Comparison of ENCODE assay signal across 16 mouse cellular contexts in the genomic region with DNA sequence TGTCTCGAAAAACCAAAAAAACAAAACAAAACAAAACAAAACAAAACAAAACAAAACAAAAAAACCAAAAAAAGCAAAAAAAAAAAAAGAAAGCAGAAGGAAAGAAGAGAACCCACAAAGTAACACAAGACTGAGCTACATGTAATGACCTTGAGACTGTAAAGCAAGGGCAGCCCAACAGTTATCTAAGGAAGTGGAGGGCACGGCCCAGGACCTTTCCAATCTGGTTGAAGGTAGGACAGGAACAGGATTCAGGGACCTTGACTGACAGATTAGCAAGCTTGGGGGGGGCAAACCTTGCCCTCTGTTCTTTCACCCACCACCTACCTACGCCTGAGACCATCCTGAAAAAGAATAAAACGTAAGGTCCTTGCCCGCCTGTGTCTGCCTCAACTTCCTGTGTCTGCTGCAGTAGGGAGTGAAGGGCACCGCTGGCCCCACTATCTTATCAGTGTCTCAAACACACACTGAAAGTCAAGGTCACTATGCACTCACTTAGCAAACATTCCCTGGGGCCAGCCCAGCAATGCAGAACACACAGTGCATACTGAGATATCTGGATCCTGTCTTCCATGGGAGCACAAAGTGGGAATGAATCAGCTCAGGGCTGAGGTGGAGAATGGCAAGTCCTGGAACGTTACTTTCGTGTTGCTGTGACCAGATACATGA. TPM values are rescaled to one million over a fixed set of nuclear protein-coding genes. Genes with fewer than 3 reads are reported as not detected.
DNase-seq lines count a peak whose midpoint lies in the region; ATAC-seq and TF ChIP-seq lines count a peak whose summit lies in the region.
"Had no signal": no experiment of that assay in that cellular context is flagged by ENCODE, and none has a peak within 500 bp of the region (broad histone marks: within the 10 kb centered on the region; RNA-seq: fewer than 3 reads in every experiment).

No protein-coding gene starts in this region.

- no peak overlapping the region for H3K9ac ChIP-seq in heart, adult 2 months (ENCODE audit: low read depth, low read length)
- 0 out of 2 replicates have a peak overlapping the region, but pooled peaks have one; percentile 52 for H3K9ac ChIP-seq in heart, embryonic 13.5 days
- H3K9ac ChIP-seq in liver, embryonic 11.5 days (ENCODE audit: low read depth, low read length) = no peak overlapping the region
- no peak overlapping the region for H3K9ac ChIP-seq in stomach, postnatal 0 days (ENCODE audit: low read length)
- H3K9ac ChIP-seq in hindbrain, embryonic 13.5 days = no peak overlapping the region

- H3K4me3 ChIP-seq in heart, adult 2 months = no peak overlapping the region
- H3K4me3 ChIP-seq in heart, embryonic 13.5 days = no peak overlapping the region
- H3K4me3 ChIP-seq in liver, embryonic 11.5 days (ENCODE audit: low read depth, low read length) = 0 out of 2 replicates have a peak overlapping the region, but pooled peaks have one; percentile 7
- H3K4me3 ChIP-seq in stomach, postnatal 0 days (ENCODE audit: low read depth, low read length) = no peak overlapping the region
- no peak overlapping the region for H3K4me3 ChIP-seq in hindbrain, embryonic 13.5 days
- H3K4me3 ChIP-seq: gastrocnemius, adult 2 months; left cerebral cortex, adult 2 months had no signal

- H3K27ac ChIP-seq in heart, adult 2 months = peak overlapping the region; percentile 57; the same call in 1 of the 2 replicates
- H3K27ac ChIP-seq in heart, embryonic 13.5 days (replicated peaks) = peak overlapping the region; percentile 92
- H3K27ac ChIP-seq in liver, embryonic 11.5 days (ENCODE audit: low read depth, low read length) = peak overlapping the region; percentile 39; the same call in 1 of the 2 replicates
- H3K27ac ChIP-seq in stomach, postnatal 0 days (replicated peaks) = peak overlapping the region; percentile 56
- H3K27ac ChIP-seq in hindbrain, embryonic 13.5 days = no peak overlapping the region
- H3K27ac ChIP-seq: gastrocnemius, adult 2 months; left cerebral cortex, adult 2 months had no signal

- no peaks in the 10 kb centered on the region for H3K4me1 ChIP-seq in heart, adult 2 months (ENCODE audit: control insufficient read depth, insufficient read depth, low read length)
- H3K4me1 ChIP-seq in heart, embryonic 13.5 days = peaks cover 17% of the 10 kb centered on the region
- peaks cover 10% of the 10 kb centered on the region for H3K4me1 ChIP-seq in liver, embryonic 11.5 days (replicated peaks; ENCODE audit: control insufficient read depth, insufficient read depth, low read length)
- H3K4me1 ChIP-seq in stomach, postnatal 0 days (replicated peaks; ENCODE audit: control insufficient read depth, insufficient read depth) = no peaks in the 10 kb centered on the region
- no peaks in the 10 kb centered on the region for H3K4me1 ChIP-seq in hindbrain, embryonic 13.5 days (replicated peaks)

- TF ChIP-seq POLR2A in heart, adult 2 months (IDR thresholded peaks at IDR 0.05; ENCODE audit: insufficient read depth, low read depth, low read length) = no peak

- H3K9me3 ChIP-seq in heart, embryonic 13.5 days = no peaks in the 10 kb centered on the region
- no peaks in the 10 kb centered on the region for H3K9me3 ChIP-seq in liver, embryonic 11.5 days (ENCODE audit: control insufficient read depth, low read length)
- no peaks in the 10 kb centered on the region for H3K9me3 ChIP-seq in stomach, postnatal 0 days (ENCODE audit: control insufficient read depth, low read length)
- no peaks in the 10 kb centered on the region for H3K9me3 ChIP-seq in hindbrain, embryonic 13.5 days

- intact Hi-C loops in heart, adult 2 months (cut with DNase I) = no loop called here
- intact Hi-C loops in heart, postnatal 25 days (cut with DNase I) = no loop called here

- no peaks in the 10 kb centered on the region for H3K79me2 ChIP-seq in heart, adult 2 months (replicated peaks; ENCODE audit: control insufficient read depth, insufficient read depth, low read length)

- DNase-seq in heart, adult 2 months = peak in 1 of 2 experiments; percentile 38
- no peak for DNase-seq in heart, postnatal 25 days (ENCODE audit: low spot score)
- DNase-seq in liver, embryonic 11.5 days (ENCODE audit: low spot score) = no peak
- peak; percentile 78 for DNase-seq in stomach, postnatal 0 days (ENCODE audit: low spot score)
- no peak for DNase-seq in thymus, postnatal 25 days
- DNase-seq: B cell, adult 2 months; cerebellum, adult 8-10 months; gastrocnemius, adult 2 months; kidney, postnatal 14 days; lung, postnatal 14 days had no signal

- no peaks in the 10 kb centered on the region for H3K27me3 ChIP-seq in heart, adult 2 months (ENCODE audit: control insufficient read depth, insufficient read depth, low read length)
- H3K27me3 ChIP-seq in heart, embryonic 13.5 days (replicated peaks) = peaks cover 11% of the 10 kb centered on the region; the same call in 1 of the 2 replicates
- no peaks in the 10 kb centered on the region for H3K27me3 ChIP-seq in liver, embryonic 11.5 days (replicated peaks; ENCODE audit: control insufficient read depth, insufficient read depth, low read length)
- no peaks in the 10 kb centered on the region for H3K27me3 ChIP-seq in stomach, postnatal 0 days (ENCODE audit: control insufficient read depth, insufficient read depth, low read length)
- 0 out of 2 replicates have a peak, but pooled peaks cover 6% of the 10 kb centered on the region for H3K27me3 ChIP-seq in hindbrain, embryonic 13.5 days

- ATAC-seq in heart, embryonic 13.5 days (ENCODE audit: extremely low read depth, insufficient number of reproducible peaks, low FRiP score, low TSS enrichment) = peak; percentile 70; the same call in 1 of the 2 replicates
- peak; percentile 73 for ATAC-seq in liver, embryonic 11.5 days (replicated peaks; ENCODE audit: low FRiP score)
- ATAC-seq in stomach, postnatal 0 days (ENCODE audit: low FRiP score, low TSS enrichment) = peak; percentile 87
- no peak for ATAC-seq in inflammation-experienced regulatory T-cells, adult 6 months
- ATAC-seq in hindbrain, embryonic 13.5 days (ENCODE audit: low FRiP score) = no peak

- no peak for TF ChIP-seq EP300 in heart, adult 2 months (IDR thresholded peaks at IDR 0.05; ENCODE audit: insufficient read depth, low read depth, low read length)
- TF ChIP-seq EP300 in stomach, postnatal 0 days (optimal IDR thresholded peaks at IDR 0.05) = no peak

- TF ChIP-seq CTCF in heart, adult 2 months (IDR thresholded peaks at IDR 0.05) = no peak
- TF ChIP-seq CTCF in stomach, postnatal 0 days (IDR thresholded peaks at IDR 0.05; ENCODE audit: low read depth) = no peak

- H3K4me2 ChIP-seq in heart, embryonic 13.5 days = peak overlapping the region; percentile 42
- H3K4me2 ChIP-seq in liver, embryonic 11.5 days = peak overlapping the region; percentile 43
- H3K4me2 ChIP-seq in stomach, postnatal 0 days (replicated peaks; ENCODE audit: low read depth) = no peak overlapping the region
- H3K4me2 ChIP-seq in hindbrain, embryonic 13.5 days = no peak overlapping the region

- 25% methylated on average over 8 of the region's 8 CpGs for WGBS in heart, adult 2 months
- WGBS in heart, embryonic 13.5 days = 22% methylated on average over 8 of the region's 8 CpGs
- 37% methylated on average over 8 of the region's 8 CpGs for WGBS in liver, embryonic 11.5 days
- 47% methylated on average over 8 of the region's 8 CpGs for WGBS in stomach, postnatal 0 days
- 82% methylated on average over 8 of the region's 8 CpGs for WGBS in hindbrain, embryonic 13.5 days

- no peaks in the 10 kb centered on the region for H3K36me3 ChIP-seq in heart, adult 2 months (ENCODE audit: control insufficient read depth, insufficient read depth, low read length)
- no peaks in the 10 kb centered on the region for H3K36me3 ChIP-seq in heart, embryonic 13.5 days
- H3K36me3 ChIP-seq in liver, embryonic 11.5 days (ENCODE audit: control insufficient read depth, insufficient read depth, low read length) = no peaks in the 10 kb centered on the region
- no peaks in the 10 kb centered on the region for H3K36me3 ChIP-seq in stomach, postnatal 0 days (ENCODE audit: control insufficient read depth, insufficient read depth, low read length)
- no peaks in the 10 kb centered on the region for H3K36me3 ChIP-seq in hindbrain, embryonic 13.5 days

RNA-seq across cellular contexts. Expression of gene Atp4a, which starts 5.7 kb away (rescaled TPM):
- total RNA-seq in heart, adult 2 months (2021) = under 1 TPM; 0.10 to 0.32 TPM
- not detected in 2 replicates for polyA plus RNA-seq in heart, adult 2 months (2012; rRNA removed)
- not detected for total RNA-seq in heart, postnatal 25 days (2021)
- polyA plus RNA-seq in heart, embryonic 13.5 days (2015; fragmentation: Nextera tagmentation; extraction: Ambion mirVana) = 0.46 and 1.0 TPM in 2 replicates
- 1.5 and 1.9 TPM in 2 replicates for polyA plus RNA-seq in liver, embryonic 11.5 days (2014; fragmentation: Nextera tagmentation; extraction: Ambion mirVana)
- 601 and 695 TPM in 2 replicates for polyA plus RNA-seq in stomach, postnatal 0 days (2015; fragmentation: Nextera tagmentation; extraction: Ambion mirVana)
- not detected for polyA plus RNA-seq in inflammation-experienced regulatory T-cells, adult 6 months (2017; shearing (Covaris generic))
- 1.2 and 1.6 TPM in 2 replicates for polyA plus RNA-seq in hindbrain, embryonic 13.5 days (2015; fragmentation: Nextera tagmentation; extraction: Ambion mirVana)
- total RNA-seq: monocyte, adult 5-6 weeks had no signal

RNA-seq across cellular contexts. Expression of gene 2200002J24Rik, which starts 7.6 kb away (rescaled TPM):
- total RNA-seq in heart, adult 2 months (2021) = not detected
- polyA plus RNA-seq in heart, adult 2 months (2012; rRNA removed) = 0.35 TPM in 1 of 2 replicates, not detected in the other
- not detected for total RNA-seq in heart, postnatal 25 days (2021)
- 1.9 TPM in 2 replicates for polyA plus RNA-seq in heart, embryonic 13.5 days (2015; fragmentation: Nextera tagmentation; extraction: Ambion mirVana)
- polyA plus RNA-seq in liver, embryonic 11.5 days (2014; fragmentation: Nextera tagmentation; extraction: Ambion mirVana) = 0.53 TPM in 1 of 2 replicates, not detected in the other
- 54.4 and 61.2 TPM in 2 replicates for polyA plus RNA-seq in stomach, postnatal 0 days (2015; fragmentation: Nextera tagmentation; extraction: Ambion mirVana)
- not detected for polyA plus RNA-seq in inflammation-experienced regulatory T-cells, adult 6 months (2017; shearing (Covaris generic))
- not detected in 2 replicates for polyA plus RNA-seq in hindbrain, embryonic 13.5 days (2015; fragmentation: Nextera tagmentation; extraction: Ambion mirVana)
- total RNA-seq: gastrocnemius, adult 2 months; left cerebral cortex, adult 2 months; monocyte, adult 5-6 weeks had no signal
- polyA plus RNA-seq: hindbrain, embryonic 11.5 days had no signal

RNA-seq across cellular contexts. Expression of gene Tmem147, which starts 23.0 kb away (rescaled TPM):
- total RNA-seq in heart, adult 2 months (2021) = 100 to 1,000 TPM; 219 to 241 TPM
- 293 and 357 TPM in 2 replicates for polyA plus RNA-seq in heart, adult 2 months (2012; rRNA removed)
- total RNA-seq in heart, postnatal 25 days (2021) = 100 to 1,000 TPM; 269 to 278 TPM
- polyA plus RNA-seq in heart, embryonic 13.5 days (2015; fragmentation: Nextera tagmentation; extraction: Ambion mirVana) = 165 and 182 TPM in 2 replicates
- polyA plus RNA-seq in liver, embryonic 11.5 days (2014; fragmentation: Nextera tagmentation; extraction: Ambion mirVana) = 168 and 181 TPM in 2 replicates
- 210 and 221 TPM in 2 replicates for polyA plus RNA-seq in stomach, postnatal 0 days (2015; fragmentation: Nextera tagmentation; extraction: Ambion mirVana)
- polyA plus RNA-seq in inflammation-experienced regulatory T-cells, adult 6 months (2017; shearing (Covaris generic)) = 10 to 100 TPM; 43.1 to 55.2 (median 48.6) TPM
- polyA plus RNA-seq in hindbrain, embryonic 13.5 days (2015; fragmentation: Nextera tagmentation; extraction: Ambion mirVana) = 232 and 243 TPM in 2 replicates

RNA-seq across cellular contexts. Expression of gene Pmis2, which starts 34.9 kb away (rescaled TPM):
- under 1 TPM in 1 of 2 experiments, not detected in 1; 0.52 TPM for total RNA-seq in heart, adult 2 months (2021)
- polyA plus RNA-seq in heart, adult 2 months (2012; rRNA removed) = not detected in 2 replicates
- under 1 TPM in 1 of 2 experiments, not detected in 1; 0.65 TPM for total RNA-seq in heart, postnatal 25 days (2021)
- not detected in 2 replicates for polyA plus RNA-seq in heart, embryonic 13.5 days (2015; fragmentation: Nextera tagmentation; extraction: Ambion mirVana)
- polyA plus RNA-seq in liver, embryonic 11.5 days (2014; fragmentation: Nextera tagmentation; extraction: Ambion mirVana) = not detected in 2 replicates
- polyA plus RNA-seq in stomach, postnatal 0 days (2015; fragmentation: Nextera tagmentation; extraction: Ambion mirVana) = 0.21 TPM in 1 of 2 replicates, not detected in the other
- polyA plus RNA-seq in inflammation-experienced regulatory T-cells, adult 6 months (2017; shearing (Covaris generic)) = not detected
- not detected in 2 replicates for polyA plus RNA-seq in hindbrain, embryonic 13.5 days (2015; fragmentation: Nextera tagmentation; extraction: Ambion mirVana)
- total RNA-seq: left cerebral cortex, adult 2 months; monocyte, adult 5-6 weeks had no signal
- polyA plus RNA-seq: hindbrain, embryonic 11.5 days had no signal

RNA-seq across cellular contexts. Expression of gene Gapdhs, which starts 37.1 kb away (rescaled TPM):
- total RNA-seq in heart, adult 2 months (2021) = not detected
- polyA plus RNA-seq in heart, adult 2 months (2012; rRNA removed) = 1.1 and 1.7 TPM in 2 replicates
- total RNA-seq in heart, postnatal 25 days (2021) = not detected
- polyA plus RNA-seq in heart, embryonic 13.5 days (2015; fragmentation: Nextera tagmentation; extraction: Ambion mirVana) = 0.20 and 0.64 TPM in 2 replicates
- 0.31 and 0.44 TPM in 2 replicates for polyA plus RNA-seq in liver, embryonic 11.5 days (2014; fragmentation: Nextera tagmentation; extraction: Ambion mirVana)
- polyA plus RNA-seq in stomach, postnatal 0 days (2015; fragmentation: Nextera tagmentation; extraction: Ambion mirVana) = 0.27 and 0.30 TPM in 2 replicates
- polyA plus RNA-seq in inflammation-experienced regulatory T-cells, adult 6 months (2017; shearing (Covaris generic)) = under 1 TPM in 2 of 3 experiments, not detected in 1; 0.39 to 0.46 TPM
- polyA plus RNA-seq in hindbrain, embryonic 13.5 days (2015; fragmentation: Nextera tagmentation; extraction: Ambion mirVana) = 1.3 and 1.7 TPM in 2 replicates
- total RNA-seq: gastrocnemius, adult 2 months; left cerebral cortex, adult 2 months had no signal

Comparison
In these comparisons a context has a peak if more than half of its experiments do, and no peak if none do; other contexts are left out.
1. ATAC-seq: peak in heart, embryonic 13.5 days (single experiment), liver, embryonic 11.5 days (single experiment) and stomach, postnatal 0 days (single experiment); none in inflammation-experienced regulatory T-cells, adult 6 months (single experiment) and hindbrain, embryonic 13.5 days (single experiment).
2. H3K4me2 ChIP-seq: peak in heart, embryonic 13.5 days (single experiment) and liver, embryonic 11.5 days (single experiment); none in stomach, postnatal 0 days (single experiment) and hindbrain, embryonic 13.5 days (single experiment).
3. RNA of gene Atp4a, which starts 5.7 kb away (polyA plus RNA-seq): 601 to 695 TPM in stomach, postnatal 0 days; 1.5 to 1.9 TPM in liver, embryonic 11.5 days, 1.2 to 1.6 TPM in hindbrain, embryonic 13.5 days, 0.46 to 1.0 TPM in heart, embryonic 13.5 days, not detected in heart, adult 2 months and not detected in inflammation-experienced regulatory T-cells, adult 6 months; every median in the first group is over 100 times any median in the second.
4. RNA of gene 2200002J24Rik, which starts 7.6 kb away (polyA plus RNA-seq): 54.4 to 61.2 TPM in stomach, postnatal 0 days; 1.9 TPM in heart, embryonic 13.5 days, 0.53 TPM in liver, embryonic 11.5 days, 0.35 TPM in heart, adult 2 months, not detected in inflammation-experienced regulatory T-cells, adult 6 months and not detected in hindbrain, embryonic 13.5 days; every median in the first group is over 10 times any median in the second.